Mouse (Mus musculus): ENCODE measurements around the gene Mettl6. TPM values are rescaled to one million over a fixed set of nuclear protein-coding genes. Genes with fewer than 3 reads are reported as not detected.
"Not testable (repeated sequence)": the region's sequence is repeated elsewhere in the genome, so short reads cannot be mapped to it uniquely, and the experiment has no call there.

The Mettl6 gene
- polyA plus RNA-seq, 1 experiment from 2014 or later = 65.6 TPM

- Histone ChIP-seq H3K36me3 (no peaks in the 10 kb centered on the region), H3K4me3 (no peak overlapping the region), H3K27ac (no peak overlapping the region), H3K9me3 (no peaks in the 10 kb centered on the region), H3K4me1 (no peaks in the 10 kb centered on the region), H3K9ac (no peak overlapping the region), H3K27me3 (no peaks in the 10 kb centered on the region), H3K4me2 (no peak overlapping the region)
- no peak for ATAC-seq (ENCODE audit: insufficient number of reproducible peaks, low FRiP score, low TSS enrichment, low read depth)
- WGBS = 49% methylated on average over 4 of the region's 4 CpGs
Observed at GRCm38 (mm10) chr14:31469711-31470110, 25.1 kb downstream of the Mettl6 start.

GRCm38 (mm10) chr14:31464176-31464575 is 30.7 kb downstream of the Mettl6 start:
- H3K27me3 ChIP-seq = no peaks in the 10 kb centered on the region
- no peak overlapping the region for H3K27ac ChIP-seq
- WGBS = 56% methylated on average over 8 of the region's 8 CpGs
- no peak for ATAC-seq (ENCODE audit: insufficient number of reproducible peaks, low FRiP score, low TSS enrichment, low read depth)
- no peaks in the 10 kb centered on the region for H3K36me3 ChIP-seq
- H3K4me1 ChIP-seq = 0 out of 2 replicates have a peak, but pooled peaks cover 3% of the 10 kb centered on the region
- H3K9me3 ChIP-seq = no peaks in the 10 kb centered on the region
- no peak overlapping the region for H3K4me2 ChIP-seq
- no peak overlapping the region for H3K4me3 ChIP-seq
- H3K9ac ChIP-seq = no peak overlapping the region

- Histone ChIP-seq H3K4me1 (peaks cover 3% of the 10 kb centered on the region; the same call in 1 of the 2 replicates), H3K36me3 (no peaks in the 10 kb centered on the region), H3K9ac (no peak overlapping the region), H3K27me3 (no peaks in the 10 kb centered on the region), H3K9me3 (no peaks in the 10 kb centered on the region), H3K27ac (peak overlapping the region; percentile 57; the same call in 1 of the 2 replicates), H3K4me2 (no peak overlapping the region), H3K4me3 (no peak overlapping the region)
- no peak for ATAC-seq (ENCODE audit: insufficient number of reproducible peaks, low FRiP score, low TSS enrichment, low read depth)
- 59% methylated on average over 6 of the region's 6 CpGs for WGBS
Observed at GRCm38 (mm10) chr14:31462886-31463285, 32.0 kb downstream of the Mettl6 start.

- H3K4me3 ChIP-seq; H3K9me3 ChIP-seq; H3K4me2 ChIP-seq; ATAC-seq (ENCODE audit: insufficient number of reproducible peaks, low FRiP score, low TSS enrichment, low read depth); H3K27me3 ChIP-seq; H3K9ac ChIP-seq; H3K36me3 ChIP-seq; H3K27ac ChIP-seq; H3K4me1 ChIP-seq: not testable (repeated sequence)
- 78% methylated on average over 5 of the region's 5 CpGs for WGBS
Observed at GRCm38 (mm10) chr14:31462226-31462625, 32.6 kb downstream of the Mettl6 start.

GRCm38 (mm10) chr14:31458006-31458405 is 36.8 kb downstream of the Mettl6 start:
- no peaks in the 10 kb centered on the region for H3K36me3 ChIP-seq
- H3K27me3 ChIP-seq = no peaks in the 10 kb centered on the region
- H3K4me1 ChIP-seq = peaks cover 7% of the 10 kb centered on the region; the same call in 1 of the 2 replicates
- H3K9ac ChIP-seq = no peak overlapping the region
- no peak overlapping the region for H3K27ac ChIP-seq
- no peak overlapping the region for H3K4me3 ChIP-seq
- 62% methylated on average over 12 of the region's 12 CpGs for WGBS
- no peak overlapping the region for H3K4me2 ChIP-seq
- ATAC-seq (ENCODE audit: insufficient number of reproducible peaks, low FRiP score, low TSS enrichment, low read depth) = no peak
- no peaks in the 10 kb centered on the region for H3K9me3 ChIP-seq

- Histone ChIP-seq H3K4me1 (peaks cover 4% of the 10 kb centered on the region; the same call in 1 of the 2 replicates), H3K36me3 (no peaks in the 10 kb centered on the region), H3K4me2 (no peak overlapping the region), H3K27me3 (no peaks in the 10 kb centered on the region), H3K9ac (no peak overlapping the region), H3K27ac (no peak overlapping the region), H3K4me3 (no peak overlapping the region), H3K9me3 (no peaks in the 10 kb centered on the region)
- 79% methylated on average over 6 of the region's 6 CpGs for WGBS
- ATAC-seq (ENCODE audit: insufficient number of reproducible peaks, low FRiP score, low TSS enrichment, low read depth) = no peak
Observed at GRCm38 (mm10) chr14:31456064-31456721, 38.6 kb downstream of the Mettl6 start.

GRCm38 (mm10) chr14:31454849-31455566 is 39.8 kb downstream of the Mettl6 start:
- Histone ChIP-seq H3K4me2 (no peak overlapping the region), H3K9me3 (no peaks in the 10 kb centered on the region), H3K4me1 (peaks cover 4% of the 10 kb centered on the region; the same call in 1 of the 2 replicates), H3K9ac (no peak overlapping the region), H3K4me3 (no peak overlapping the region), H3K27me3 (no peaks in the 10 kb centered on the region), H3K27ac (no peak overlapping the region), H3K36me3 (no peaks in the 10 kb centered on the region)
- 84% methylated on average over 8 of the region's 8 CpGs for WGBS
- no peak for ATAC-seq (ENCODE audit: insufficient number of reproducible peaks, low FRiP score, low TSS enrichment, low read depth)

- not testable (repeated sequence) for ATAC-seq (ENCODE audit: insufficient number of reproducible peaks, low FRiP score, low TSS enrichment, low read depth); H3K27me3 ChIP-seq; H3K36me3 ChIP-seq; H3K27ac ChIP-seq; H3K4me2 ChIP-seq; H3K4me3 ChIP-seq; H3K9me3 ChIP-seq; H3K4me1 ChIP-seq; H3K9ac ChIP-seq
- 85% methylated on average over 12 of the region's 12 CpGs for WGBS
Observed at GRCm38 (mm10) chr14:31453946-31454345, 40.9 kb downstream of the Mettl6 start.

GRCm38 (mm10) chr14:31448994-31449393 is 45.8 kb downstream of the Mettl6 start:
- Histone ChIP-seq H3K27me3 (no peaks in the 10 kb centered on the region), H3K9me3 (no peaks in the 10 kb centered on the region), H3K36me3 (no peaks in the 10 kb centered on the region), H3K4me1 (peaks cover 6% of the 10 kb centered on the region; the same call in 1 of the 2 replicates), H3K4me2 (no peak overlapping the region), H3K9ac (no peak overlapping the region), H3K4me3 (no peak overlapping the region), H3K27ac (no peak overlapping the region)
- no peak for ATAC-seq (ENCODE audit: insufficient number of reproducible peaks, low FRiP score, low TSS enrichment, low read depth)
- WGBS = 44% methylated on average over 5 of the region's 5 CpGs

- ATAC-seq (ENCODE audit: insufficient number of reproducible peaks, low FRiP score, low TSS enrichment, low read depth) = no peak
- WGBS = 55% methylated on average over 6 of the region's 6 CpGs
- peaks cover 5% of the 10 kb centered on the region; the same call in 1 of the 2 replicates for H3K4me1 ChIP-seq
- H3K4me3 ChIP-seq = no peak overlapping the region
- H3K27ac ChIP-seq = no peak overlapping the region
- H3K36me3 ChIP-seq = no peaks in the 10 kb centered on the region
- H3K9ac ChIP-seq = no peak overlapping the region
- no peak overlapping the region for H3K4me2 ChIP-seq
- H3K9me3 ChIP-seq = no peaks in the 10 kb centered on the region
- no peaks in the 10 kb centered on the region for H3K27me3 ChIP-seq
Observed at GRCm38 (mm10) chr14:31443616-31444015, 51.2 kb downstream of the Mettl6 start.

GRCm38 (mm10) chr14:31440725-31441124 is 54.1 kb downstream of the Mettl6 start:
- no peak for ATAC-seq (ENCODE audit: insufficient number of reproducible peaks, low FRiP score, low TSS enrichment, low read depth)
- 81% methylated on average over 6 of the region's 6 CpGs for WGBS
- no peaks in the 10 kb centered on the region for H3K36me3 ChIP-seq
- H3K27ac ChIP-seq = no peak overlapping the region
- no peak overlapping the region for H3K4me2 ChIP-seq
- H3K27me3 ChIP-seq = no peaks in the 10 kb centered on the region
- H3K9me3 ChIP-seq = no peaks in the 10 kb centered on the region
- peaks cover 4% of the 10 kb centered on the region for H3K4me1 ChIP-seq
- H3K9ac ChIP-seq = no peak overlapping the region
- H3K4me3 ChIP-seq = no peak overlapping the region

- Histone ChIP-seq H3K4me2 (no peak overlapping the region), H3K4me1 (peaks cover 6% of the 10 kb centered on the region), H3K27me3 (no peaks in the 10 kb centered on the region), H3K27ac (no peak overlapping the region), H3K9ac (no peak overlapping the region), H3K36me3 (no peaks in the 10 kb centered on the region), H3K9me3 (no peaks in the 10 kb centered on the region), H3K4me3 (no peak overlapping the region)
- no peak for ATAC-seq (ENCODE audit: insufficient number of reproducible peaks, low FRiP score, low TSS enrichment, low read depth)
- WGBS = 22% methylated on average over 3 of the region's 3 CpGs
Observed at GRCm38 (mm10) chr14:31440230-31440629, 54.6 kb downstream of the Mettl6 start.
